Mouse (Mus musculus): ENCODE measurements around the gene Acbd6. TPM values are rescaled to one million over a fixed set of nuclear protein-coding genes. Genes with fewer than 3 reads are reported as not detected.

Acbd6 gene
- total and polyA plus RNA-seq, 3 experiments: 102 to 270 (median 145) TPM

- H3K4me1 ChIP-seq (ENCODE audit: control insufficient read depth in 1 of 2, insufficient read depth in 2 of 2, low read length in 2 of 2): no peaks in the 10 kb centered on the region
- H3K9ac ChIP-seq (ENCODE audit: control insufficient read depth, low read depth, low read length, poor library complexity, severe bottlenecking): no peak overlapping the region
- no peak for TF ChIP-seq KAT2A (conservative IDR thresholded peaks at IDR 0.05; ENCODE audit: low read depth, low read length)
- no peak for TF ChIP-seq ELF1 (IDR thresholded peaks at IDR 0.05; ENCODE audit: low read depth, low read length)
- no peak for TF ChIP-seq GATA1 (IDR thresholded peaks at IDR 0.05; ENCODE audit: low read depth, low read length)
- no peak for TF ChIP-seq ZMIZ1 (IDR thresholded peaks at IDR 0.05; ENCODE audit: low read depth, low read length)
- no peak for TF ChIP-seq MYC (IDR thresholded peaks at IDR 0.05; ENCODE audit: low read depth, low read length)
- TF ChIP-seq ZKSCAN1 (IDR thresholded peaks at IDR 0.05; ENCODE audit: low read depth, low read length): no peak
- H3K27ac ChIP-seq (ENCODE audit: control insufficient read depth, low read depth, low read length): no peak overlapping the region
- peak; percentile 63 for DNase-seq (ENCODE audit: low read depth, low spot score)
- H3K36me3 ChIP-seq (ENCODE audit: control insufficient read depth in 1 of 2, insufficient read depth in 2 of 2, low read length in 2 of 2): no peaks in the 10 kb centered on the region
- H3K27me3 ChIP-seq (ENCODE audit: control insufficient read depth in 1 of 2, insufficient read depth in 2 of 2, low read length in 2 of 2): no peaks in the 10 kb centered on the region; a peak in 1 of 4 replicates
- no peaks in the 10 kb centered on the region for H3K9me3 ChIP-seq (replicated peaks; ENCODE audit: insufficient read depth, low read length)
- H3K79me2 ChIP-seq (ENCODE audit: control insufficient read depth, insufficient read depth, low read length, poor library complexity): no peaks in the 10 kb centered on the region
- H3K4me3 ChIP-seq (ENCODE audit: control insufficient read depth in 1 of 2, insufficient read depth in 1 of 2, low read depth in 2 of 2, low read length in 2 of 2): no peak overlapping the region
These were observed 164.3 kb downstream of the Acbd6 start for GRCm38 (mm10) chr1:155722185-155722584.

GRCm38 (mm10) chr1:155724301-155724700 lies 166.4 kb downstream of the Acbd6 start:
- no peaks in the 10 kb centered on the region for H3K4me1 ChIP-seq (ENCODE audit: control insufficient read depth in 1 of 2, insufficient read depth in 2 of 2, low read length in 2 of 2)
- no peaks in the 10 kb centered on the region for H3K79me2 ChIP-seq (ENCODE audit: control insufficient read depth, insufficient read depth, low read length, poor library complexity)
- no peak for DNase-seq (ENCODE audit: low read depth, low spot score)
- H3K9ac ChIP-seq (ENCODE audit: control insufficient read depth, low read depth, low read length, poor library complexity, severe bottlenecking): no peak overlapping the region
- H3K9me3 ChIP-seq (replicated peaks; ENCODE audit: insufficient read depth, low read length): no peaks in the 10 kb centered on the region
- H3K36me3 ChIP-seq (ENCODE audit: control insufficient read depth in 1 of 2, insufficient read depth in 2 of 2, low read length in 2 of 2): no peaks in the 10 kb centered on the region
- H3K27me3 ChIP-seq (ENCODE audit: control insufficient read depth in 1 of 2, insufficient read depth in 2 of 2, low read length in 2 of 2): no peaks in the 10 kb centered on the region; a peak in 1 of 4 replicates
- no peak overlapping the region for H3K27ac ChIP-seq (ENCODE audit: control insufficient read depth, low read depth, low read length)
- no peak for TF ChIP-seq HCFC1 (IDR thresholded peaks at IDR 0.05; ENCODE audit: low read depth, low read length)
- TF ChIP-seq SIN3A (IDR thresholded peaks at IDR 0.05; ENCODE audit: low read length): no peak
- no peak for TF ChIP-seq MEF2A (IDR thresholded peaks at IDR 0.05; ENCODE audit: extremely low read depth, insufficient replicate concordance, low read depth, low read length, poor library complexity, severe bottlenecking)
- no peak for TF ChIP-seq MXI1 (IDR thresholded peaks at IDR 0.05; ENCODE audit: low read depth, low read length)
- TF ChIP-seq MAX (IDR thresholded peaks at IDR 0.05; ENCODE audit: low read length): no peak
- H3K4me3 ChIP-seq (ENCODE audit: control insufficient read depth in 1 of 2, insufficient read depth in 1 of 2, low read depth in 2 of 2, low read length in 2 of 2): no peak overlapping the region

GRCm38 (mm10) chr1:155725876-155726275 lies 168.0 kb downstream of the Acbd6 start:
- Histone ChIP-seq H3K27me3 (ENCODE audit: control insufficient read depth in 1 of 2, insufficient read depth in 2 of 2, low read length in 2 of 2) (no peaks in the 10 kb centered on the region; a peak in 1 of 4 replicates), H3K27ac (ENCODE audit: control insufficient read depth, low read depth, low read length) (no peak overlapping the region), H3K9me3 (replicated peaks; ENCODE audit: insufficient read depth, low read length) (no peaks in the 10 kb centered on the region), H3K36me3 (ENCODE audit: control insufficient read depth in 1 of 2, insufficient read depth in 2 of 2, low read length in 2 of 2) (no peaks in the 10 kb centered on the region), H3K4me1 (ENCODE audit: control insufficient read depth in 1 of 2, insufficient read depth in 2 of 2, low read length in 2 of 2) (no peaks in the 10 kb centered on the region), H3K4me3 (ENCODE audit: control insufficient read depth in 1 of 2, insufficient read depth in 1 of 2, low read depth in 2 of 2, low read length in 2 of 2) (no peak overlapping the region), H3K79me2 (ENCODE audit: control insufficient read depth, insufficient read depth, low read length, poor library complexity) (no peaks in the 10 kb centered on the region), H3K9ac (ENCODE audit: control insufficient read depth, low read depth, low read length, poor library complexity, severe bottlenecking) (no peak overlapping the region)
- no peak for TF ChIP-seq EP300 (IDR thresholded peaks at IDR 0.05; ENCODE audit: low read depth in 1 of 2, low read length in 2 of 2)
- no peak for DNase-seq (ENCODE audit: low read depth, low spot score)
